In genomic region chr9:120811522-120811921, GRCm38 (mm10) we compare ENCODE assay signal across 20 mouse cellular contexts.
DNase-seq lines count a peak whose midpoint lies in the region; TF ChIP-seq lines count a peak whose summit lies in the region.
"Had no signal": no experiment of that assay in that cellular context is flagged by ENCODE, and none has a peak within 500 bp of the region (broad histone marks: within the 10 kb centered on the region; RNA-seq: fewer than 3 reads in every experiment).

No protein-coding gene starts in this region.

- H3K27ac ChIP-seq in forebrain, embryonic 10.5 days = no peak overlapping the region
- H3K27ac ChIP-seq: heart, embryonic 15.5 days; hindbrain, embryonic 10.5 days; hindbrain, embryonic 13.5 days had no signal

- no peak overlapping the region for H3K4me3 ChIP-seq in lung, adult 2 months (replicated peaks; ENCODE audit: extremely low read depth, low read depth, low read length)
- H3K4me3 ChIP-seq in forebrain, embryonic 10.5 days = no peak overlapping the region
- H3K4me3 ChIP-seq: heart, embryonic 12.5 days; heart, embryonic 15.5 days; hindbrain, embryonic 10.5 days; hindbrain, embryonic 13.5 days had no signal

- peak; percentile 21 for DNase-seq in lung, adult 2 months
- peak; percentile 43 for DNase-seq in lung, postnatal 10 days
- peak; percentile 76 for DNase-seq in lung, postnatal 36 days
- DNase-seq in Muller cell, postnatal 12 days (ENCODE audit: inconsistent ontology term) = no peak
- DNase-seq in kidney, adult 11 months = no peak
- no peak for DNase-seq in forebrain, embryonic 10.5 days (ENCODE audit: extremely low spot score, low spot score)
- DNase-seq: adrenal gland, postnatal 10 days; adrenal gland, postnatal 36 days; cerebellum, adult 2 months; cerebellum, postnatal 10 days; forebrain, postnatal 0 days; gastrocnemius, postnatal 25 days; heart, adult 18-20 months; heart, postnatal 10 days; heart, postnatal 36 days had no signal

- 43% methylated on average over 3 of the region's 3 CpGs for WGBS in lung, adult 2 months
- 83% methylated on average over 3 of the region's 3 CpGs for WGBS in forebrain, embryonic 10.5 days

- H3K9me3 ChIP-seq in forebrain, embryonic 10.5 days = no peaks in the 10 kb centered on the region
- H3K9me3 ChIP-seq: heart, embryonic 12.5 days; heart, embryonic 15.5 days; hindbrain, embryonic 10.5 days; hindbrain, embryonic 13.5 days had no signal

- no peaks in the 10 kb centered on the region for H3K36me3 ChIP-seq in forebrain, embryonic 10.5 days (replicated peaks)
- H3K36me3 ChIP-seq: heart, embryonic 12.5 days; heart, embryonic 15.5 days; hindbrain, embryonic 10.5 days; hindbrain, embryonic 13.5 days had no signal

- TF ChIP-seq POLR2A in lung, adult 2 months (IDR thresholded peaks at IDR 0.05; ENCODE audit: borderline replicate concordance, extremely low read depth, low read depth, low read length) = no peak

- H3K27me3 ChIP-seq in forebrain, embryonic 10.5 days (ENCODE audit: poor library complexity, severe bottlenecking) = no peaks in the 10 kb centered on the region
- H3K27me3 ChIP-seq: heart, embryonic 12.5 days; heart, embryonic 15.5 days; hindbrain, embryonic 13.5 days; Patski had no signal

- no peaks in the 10 kb centered on the region; the same call in 1 of the 2 replicates for H3K4me1 ChIP-seq in lung, adult 2 months (ENCODE audit: control insufficient read depth, insufficient read depth, low read length)
- peaks cover 25% of the 10 kb centered on the region for H3K4me1 ChIP-seq in forebrain, embryonic 10.5 days
- H3K4me1 ChIP-seq: heart, embryonic 15.5 days had no signal

- TF ChIP-seq CTCF in lung, adult 2 months (IDR thresholded peaks at IDR 0.05; ENCODE audit: insufficient read depth, low read length) = no peak

Comparison
In these comparisons a context has a peak if more than half of its experiments do, and no peak if none do; other contexts are left out.
1. DNase-seq: peak in lung, adult 2 months (single experiment), lung, postnatal 10 days (single experiment) and lung, postnatal 36 days (single experiment); none in Muller cell, postnatal 12 days (single experiment), kidney, adult 11 months (single experiment) and forebrain, embryonic 10.5 days (single experiment).